Comparison of ENCODE assay signal across 16 mouse cellular contexts in the genomic region with DNA sequence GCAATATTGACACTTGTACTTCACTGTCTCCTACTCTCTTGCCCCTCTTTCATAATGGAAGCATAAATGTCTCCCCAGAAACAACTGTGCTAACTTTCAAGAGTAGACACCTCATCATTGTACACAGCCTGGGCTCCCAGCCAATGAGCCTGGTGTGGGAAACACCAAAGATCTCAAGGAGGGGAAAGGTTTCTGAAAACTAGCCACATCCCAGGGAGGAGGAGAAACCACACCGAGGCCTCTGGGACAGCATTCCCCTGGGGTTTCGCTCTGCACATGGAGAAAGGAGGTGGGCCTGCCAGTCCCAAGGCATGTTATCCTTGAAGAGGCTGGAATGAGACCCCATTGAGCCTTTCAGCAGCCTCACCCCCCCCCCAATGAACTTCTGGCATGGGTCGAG. TPM values are rescaled to one million over a fixed set of nuclear protein-coding genes. Genes with fewer than 3 reads are reported as not detected.
A peak's percentile ranks its signal among the peaks of the same experiment; 100 is the strongest.
DNase-seq lines count a peak whose midpoint lies in the region.
"Had no signal": no experiment of that assay in that cellular context is flagged by ENCODE, and none has a peak within 500 bp of the region (broad histone marks: within the 10 kb centered on the region; RNA-seq: fewer than 3 reads in every experiment).

No protein-coding gene starts in this region.

- DNase-seq in adrenal gland, postnatal 10 days, result peak; percentile 59
- no peak for DNase-seq in adrenal gland, postnatal 4 days (ENCODE audit: low spot score in 2 of 2)
- peak; percentile 3 for DNase-seq in kidney, postnatal 14 days
- DNase-seq in kidney, adult 8-10 months, result no peak
- peak; percentile 42 for DNase-seq in adrenal gland, postnatal 25 days
- peak; percentile 9 to 57 for DNase-seq in lung, postnatal 4 days
- DNase-seq in cerebellum, postnatal 10 days, result no peak
- DNase-seq: cerebellum, adult 18-20 months; cerebellum, postnatal 25 days; forebrain, postnatal 0 days; thymus, postnatal 36 days had no signal

RNA-seq across cellular contexts. Expression of a gene that starts 24.0 kb away (rescaled TPM):
- total RNA-seq in adrenal gland, postnatal 10 days (2021), result 10 to 100 TPM; 67.9 to 75.1 TPM
- total RNA-seq in adrenal gland, postnatal 4 days (2021), result 10 to 100 TPM; 78.7 to 83.4 TPM
- total RNA-seq in adrenal gland, postnatal 25 days (2021), result 60.6 and 65.5 TPM in 2 replicates

RNA-seq across cellular contexts. Expression of a gene that starts 27.6 kb away (rescaled TPM):
- total RNA-seq in adrenal gland, postnatal 10 days (2021), result 1 to 10 TPM in 1 of 2 experiments, under 1 TPM in 1; 0.33 to 1.2 TPM
- total RNA-seq in adrenal gland, postnatal 4 days (2021), result 1 to 10 TPM in 1 of 2 experiments, under 1 TPM in 1; 0.73 to 1.0 TPM
- 0.88 and 0.95 TPM in 2 replicates for total RNA-seq in adrenal gland, postnatal 25 days (2021)
- total RNA-seq: forebrain, postnatal 0 days; layer of hippocampus, adult 8-10 months; left cerebral cortex, postnatal 14 days; monocyte, adult 5-6 weeks had no signal

RNA-seq across cellular contexts. Expression of a gene that starts 41.3 kb away (rescaled TPM):
- total RNA-seq in adrenal gland, postnatal 10 days (2021), result not detected
- total RNA-seq in adrenal gland, postnatal 4 days (2021), result not detected
- total RNA-seq in adrenal gland, postnatal 25 days (2021), result not detected in 2 replicates
- total RNA-seq: forebrain, postnatal 0 days; gastrocnemius, postnatal 4 days; layer of hippocampus, adult 8-10 months; left cerebral cortex, postnatal 14 days; monocyte, adult 5-6 weeks; neutrophil, adult 5-6 weeks had no signal

RNA-seq across cellular contexts. Expression of a gene that starts 54.5 kb away (rescaled TPM):
- total RNA-seq in adrenal gland, postnatal 10 days (2021), result not detected
- total RNA-seq in adrenal gland, postnatal 4 days (2021), result not detected
- not detected in 2 replicates for total RNA-seq in adrenal gland, postnatal 25 days (2021)
- total RNA-seq: forebrain, postnatal 0 days; monocyte, adult 5-6 weeks; neutrophil, adult 5-6 weeks had no signal

Comparison
In these comparisons a context has a peak if more than half of its experiments do, and no peak if none do; other contexts are left out.
1. DNase-seq: peak in adrenal gland, postnatal 10 days (single experiment), kidney, postnatal 14 days (single experiment), adrenal gland, postnatal 25 days (single experiment) and lung, postnatal 4 days (2 of 2); none in adrenal gland, postnatal 4 days (0 of 2), kidney, adult 8-10 months (0 of 2) and cerebellum, postnatal 10 days (0 of 2).